Mouse (Mus musculus) testis, adult 2 months (tissue): ENCODE measurements around the gene Ecel1.

Experiments used
- CTCF ChIP-seq: fragments of 200-500 bp; IDR thresholded peaks from 2 replicates; pipeline ENCODE4 v1.5.1; 2012; ENCODE audit warnings: low read depth, mild to moderate bottlenecking, inconsistent platforms, low read length, moderate library complexity; ENCODE audit not compliant: control insufficient read depth, insufficient read depth, insufficient replicate concordance
- POLR2A ChIP-seq: fragments of 200-500 bp; IDR thresholded peaks from 2 replicates; pipeline ENCODE4 v1.6.1; 2012; ENCODE audit warnings: low read depth, mild to moderate bottlenecking, inconsistent platforms, low read length, moderate library complexity; ENCODE audit not compliant: control insufficient read depth

DNA sequence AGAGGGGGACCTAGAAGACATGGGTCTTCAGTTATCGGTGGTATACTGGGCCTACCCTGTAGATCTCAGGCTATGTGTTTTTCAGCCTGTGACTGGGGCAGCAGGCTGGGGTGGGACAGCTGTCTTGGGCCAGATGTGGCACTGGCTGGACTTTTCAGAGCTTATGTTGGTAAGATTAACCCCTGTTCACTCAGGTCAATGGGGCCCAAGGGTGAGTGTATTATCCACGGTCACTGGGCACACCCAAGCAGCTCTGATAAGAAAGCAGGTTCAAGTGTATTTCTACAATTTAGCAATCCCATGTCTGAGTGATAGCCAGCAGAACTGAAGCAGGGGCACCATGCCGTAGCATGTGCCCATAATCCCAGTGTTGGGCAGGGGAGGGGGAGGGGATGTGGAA lies 54.2 kb downstream of the Ecel1 start:
- TF ChIP-seq CTCF (no peak), POLR2A (no peak)
